Mouse (Mus musculus) T-helper 17 cell (primary cell): ENCODE results near the gene Ccdc184.

Experiments
- in situ Hi-C, 2 experiments: fragments of 300-600 bp; cut with MboI, MseI; formaldehyde crosslinking; loops; 1 replicate in 1 of 2; 2 replicates in 1 of 2; pipeline ENCODE4 v1.15.1; 2025; ENCODE audit warnings: high pct_unique_total_duplicates in 2 of 2

Gene Ccdc184

DNA sequence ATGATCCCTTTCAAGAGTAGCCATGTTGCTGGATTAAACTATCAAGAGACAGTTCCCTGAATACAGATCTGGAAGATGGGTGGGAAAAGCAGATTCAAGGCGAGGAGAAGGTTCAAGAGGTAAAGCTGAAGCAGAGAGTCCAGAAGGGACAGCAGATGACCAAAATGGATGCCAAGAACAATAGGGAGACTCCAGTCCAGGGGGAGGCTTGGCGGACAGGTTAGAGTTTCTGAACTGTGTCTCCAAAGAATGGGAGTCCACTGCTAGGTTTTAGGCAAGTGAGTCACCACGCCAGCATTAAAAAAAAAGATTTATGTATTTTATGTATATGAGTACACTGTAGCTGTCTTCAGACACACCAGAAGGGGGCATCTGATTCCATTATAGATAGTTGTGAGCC, 12.3 kb upstream of the Ccdc184 start:
- in situ Hi-C loops: loop anchor here in 1 of 2 experiments (5.0 to 10.0 kb wide), 2 partner anchors 62 to 450 kb away; partner anchors contain the start of genes Pfkm, Rpap3 and Senp1

DNA sequence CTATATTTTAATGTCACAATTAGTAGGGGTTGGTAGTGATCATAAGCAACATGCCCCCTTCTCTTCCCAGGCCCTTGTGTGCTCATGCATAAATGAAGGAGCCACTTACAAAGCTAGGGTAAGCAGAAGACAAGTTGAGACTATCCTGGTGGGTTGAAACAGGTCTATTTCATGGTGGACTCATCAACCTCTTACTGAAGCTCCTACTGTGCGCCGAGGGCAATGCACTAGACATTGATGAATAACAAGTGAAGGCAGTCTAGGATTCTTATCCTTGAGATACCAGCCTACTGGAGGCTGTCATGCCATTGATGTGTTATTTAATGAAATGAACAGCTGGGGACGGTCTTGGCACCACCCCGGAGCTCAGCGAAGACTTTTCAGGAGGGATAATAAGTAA, 11.7 kb upstream of the Ccdc184 start:
- in situ Hi-C loops: loop anchor here in 1 of 2 experiments (10.0 kb wide), 1 partner anchor 450 kb away; the partner anchor contains the start of gene Rpap3

DNA sequence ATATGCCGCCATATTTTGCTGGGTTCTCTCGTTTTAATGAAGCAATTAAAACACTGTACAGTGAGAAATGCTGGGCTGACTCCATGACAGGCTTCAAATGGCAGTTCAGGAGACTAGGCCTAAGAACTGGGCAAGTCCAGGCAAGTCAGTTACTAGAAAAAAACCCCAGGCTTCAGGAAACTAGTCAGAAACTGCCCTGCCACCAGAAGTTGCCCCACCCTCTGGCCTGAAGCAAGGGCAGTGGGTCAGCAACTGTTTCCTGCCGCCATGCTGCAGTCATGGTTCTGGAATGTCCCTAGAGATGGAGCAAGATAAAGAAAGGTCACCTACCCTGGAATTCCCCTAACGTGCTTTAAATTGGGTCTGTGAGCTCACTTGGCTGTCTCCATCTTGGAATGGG, 11.0 kb upstream of the Ccdc184 start:
- in situ Hi-C loops: loop anchor here in 1 of 2 experiments (10.0 kb wide), 1 partner anchor 451 kb away; the partner anchor contains the start of gene Rpap3

DNA sequence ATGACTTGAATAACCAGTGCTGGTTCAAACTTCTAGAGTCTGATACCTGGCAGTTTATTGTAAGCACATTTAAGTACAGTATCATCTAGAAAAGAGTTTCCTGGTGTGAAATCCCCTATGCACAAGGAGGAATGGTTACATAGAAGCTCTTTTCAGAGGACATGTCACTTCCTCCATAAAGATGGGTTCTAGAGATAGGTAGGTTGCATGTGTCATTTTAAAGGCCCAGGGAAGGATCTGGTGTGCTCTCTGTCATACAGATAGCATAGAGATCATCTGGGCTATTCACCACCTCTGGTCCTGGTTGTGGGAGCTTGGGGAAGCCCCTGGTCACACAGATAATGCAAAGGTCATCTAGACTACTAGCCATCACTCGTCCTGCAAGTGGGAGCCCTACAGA, 9.7 kb upstream of the Ccdc184 start:
- in situ Hi-C loops: loop anchor here in 1 of 2 experiments (10.0 kb wide), 1 partner anchor 452 kb away; the partner anchor contains the start of gene Rpap3

DNA sequence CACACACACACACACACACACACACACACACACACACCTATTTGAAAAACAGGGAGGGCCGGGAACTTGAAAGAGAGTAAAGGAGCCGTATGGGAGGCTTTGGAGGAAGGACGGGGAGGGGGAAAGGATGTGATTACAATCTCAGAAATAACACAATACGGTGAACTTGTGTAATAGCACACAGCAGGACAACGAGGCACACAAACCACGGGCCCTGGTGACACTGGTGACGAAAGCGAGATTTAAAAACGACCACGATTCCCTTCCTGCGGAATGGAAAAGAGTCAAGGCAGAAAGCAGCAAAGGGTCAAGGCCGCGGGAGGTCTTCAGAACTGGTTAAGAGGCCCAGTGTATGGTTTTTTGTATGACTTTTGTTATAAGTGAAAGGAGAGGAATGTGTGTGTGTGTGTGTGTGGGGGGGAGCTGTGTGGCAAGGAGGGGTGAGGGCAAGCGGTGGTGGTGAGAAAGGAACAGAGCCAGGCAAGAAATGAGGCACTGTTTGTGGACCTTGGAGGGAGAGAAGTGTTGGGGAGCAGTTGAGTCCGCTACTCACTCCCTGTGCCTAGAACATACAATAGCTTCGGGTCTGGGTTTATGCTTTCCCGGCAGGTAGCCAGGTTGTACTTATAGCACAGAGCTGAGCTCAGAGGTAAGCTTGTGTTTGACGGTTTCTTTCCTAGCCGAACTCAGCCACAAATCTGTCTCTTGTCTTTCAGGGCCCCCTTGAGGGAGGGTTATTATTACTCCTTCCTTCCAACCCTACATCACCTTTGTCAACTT, 5.7 kb upstream of the Ccdc184 start:
- in situ Hi-C loops: no loop called here

DNA sequence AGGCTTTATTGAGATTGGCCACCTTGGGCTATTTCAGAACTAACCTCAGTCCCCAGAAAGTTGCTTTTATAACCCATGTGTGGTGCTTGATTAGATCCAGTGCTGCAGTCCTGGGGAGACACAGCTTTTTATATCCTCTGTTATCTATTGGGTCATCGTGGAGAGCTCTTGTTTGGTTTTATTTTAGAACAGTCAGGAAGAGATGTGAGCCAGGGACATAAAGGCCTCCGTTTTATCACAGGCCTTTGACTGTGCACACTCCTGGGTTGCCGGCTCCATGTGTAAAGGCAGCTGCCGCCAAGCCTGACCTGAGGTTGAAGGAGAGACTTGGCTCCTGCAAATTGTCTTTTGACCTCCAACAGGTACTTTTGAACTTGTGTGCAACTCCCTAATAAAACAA, 4.4 kb upstream of the Ccdc184 start:
- in situ Hi-C loops: no loop called here

DNA sequence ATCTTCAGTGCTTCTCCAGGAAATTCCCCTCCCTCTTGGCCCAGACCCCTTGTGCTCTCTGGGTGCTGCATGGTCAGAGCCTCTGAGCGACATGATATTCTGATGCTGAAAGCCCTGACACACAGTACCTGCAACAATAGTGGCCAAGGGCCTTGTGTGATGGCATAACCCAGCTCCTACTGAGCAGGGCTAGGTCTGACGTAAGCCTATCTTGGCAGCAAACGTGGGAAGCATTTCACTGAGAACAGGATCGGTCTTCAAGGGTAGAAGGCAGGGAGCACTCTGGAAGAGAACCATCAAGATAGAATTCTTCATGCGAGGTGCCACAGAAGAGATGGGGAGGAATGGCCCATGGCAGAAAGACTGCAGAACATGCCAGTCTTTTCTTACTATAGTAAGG, 1.4 kb upstream of the Ccdc184 start, which contains the start of gene Asb8:
Gene Asb8, minus strand, starts transcription at position 101 of the 400 bp plus-strand sequence.
- in situ Hi-C loops: loop anchor here in 1 of 2 experiments (5.0 kb wide), 1 partner anchor 198 kb away; no protein-coding TSS in a partner anchor

DNA sequence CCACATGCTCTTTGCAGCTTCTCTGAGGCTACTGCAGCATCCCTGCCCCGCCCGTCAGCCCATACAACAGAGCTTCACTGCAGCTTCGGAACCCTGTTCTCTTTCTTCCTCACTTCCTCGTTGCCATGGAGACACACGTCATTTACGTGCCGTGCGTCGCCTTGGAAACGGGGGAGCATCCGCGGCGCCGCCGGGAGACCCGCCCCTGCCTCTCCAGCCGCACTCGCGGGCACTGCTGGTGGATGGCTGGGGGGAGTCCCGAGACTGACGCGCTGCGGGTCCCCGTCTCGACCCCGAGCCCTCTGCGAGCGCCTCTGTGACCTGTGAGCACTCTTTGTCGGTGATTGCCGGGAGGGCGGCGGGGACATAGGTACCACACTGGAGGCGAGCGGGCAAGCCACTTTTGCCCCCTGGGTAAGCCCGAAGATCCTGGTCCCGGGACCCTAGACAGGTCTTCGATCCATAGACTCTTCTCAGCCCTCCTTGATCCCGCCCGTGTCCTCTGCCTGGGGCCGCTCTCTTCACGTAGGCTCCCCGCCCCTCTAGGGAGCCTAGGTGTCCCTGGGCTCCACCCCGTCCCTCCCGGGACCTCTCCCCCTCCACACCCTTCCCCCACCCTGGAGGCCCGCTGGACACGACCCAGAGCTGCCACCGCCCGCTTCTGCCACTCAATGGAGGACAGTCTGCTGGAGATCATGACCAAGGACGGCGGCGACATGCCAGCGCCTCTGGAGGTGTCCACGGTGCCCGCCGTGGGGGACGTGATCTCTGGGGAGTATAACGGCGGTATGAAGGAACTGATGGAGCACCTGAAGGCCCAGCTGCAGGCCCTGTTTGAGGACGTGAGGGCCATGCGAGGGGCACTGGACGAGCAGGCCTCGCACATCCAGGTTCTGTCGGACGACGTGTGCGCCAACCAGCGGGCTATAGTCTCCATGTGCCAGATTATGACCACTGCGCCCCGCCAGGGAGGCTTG, 975 bp downstream of the Ccdc184 start:
- in situ Hi-C loops: loop anchor here in 1 of 2 experiments (5.0 kb wide), 1 partner anchor 201 kb away; no protein-coding TSS in a partner anchor

DNA sequence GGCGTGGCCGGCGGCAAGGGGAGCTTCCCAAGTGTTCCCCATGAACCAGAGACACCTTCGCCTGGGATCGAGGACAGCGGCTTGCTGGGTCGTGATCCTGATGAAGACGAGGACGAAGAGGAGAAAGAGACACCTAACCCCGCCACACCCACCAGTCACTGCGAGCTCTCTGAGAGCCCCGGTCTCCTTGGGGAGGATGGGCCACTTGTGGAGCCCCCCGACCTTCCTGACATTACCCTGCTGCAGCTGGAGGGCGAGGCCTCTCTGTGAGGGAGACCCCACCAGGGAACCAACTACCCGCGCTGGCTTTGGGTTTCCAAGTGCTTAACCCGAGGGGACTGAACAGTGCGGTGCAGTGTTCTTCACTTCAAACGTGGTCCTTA, 1.7 kb downstream of the Ccdc184 start:
- in situ Hi-C loops: loop anchor here in 1 of 2 experiments (5.0 kb wide), 1 partner anchor 201 kb away; no protein-coding TSS in a partner anchor

DNA sequence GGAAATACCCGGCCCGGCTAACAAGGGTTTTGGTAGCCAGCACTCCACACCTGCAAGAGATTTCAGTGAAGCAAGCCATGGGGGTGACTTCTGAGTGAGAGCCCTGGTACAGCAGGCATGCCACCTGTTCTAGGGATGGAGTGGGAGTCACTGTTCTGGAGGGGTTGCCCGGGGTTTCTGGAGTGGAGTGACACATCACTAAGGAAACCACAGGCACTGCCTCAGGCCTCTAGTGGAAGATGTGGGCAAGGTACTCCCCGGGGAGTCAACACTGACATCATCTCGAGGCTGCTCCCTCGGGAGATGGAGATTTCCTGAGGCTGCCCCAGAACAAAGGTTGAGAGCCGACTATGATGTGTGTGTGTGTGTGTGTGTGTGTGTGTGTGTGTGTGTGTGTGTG, 3.4 kb downstream of the Ccdc184 start:
- in situ Hi-C loops: no loop called here

DNA sequence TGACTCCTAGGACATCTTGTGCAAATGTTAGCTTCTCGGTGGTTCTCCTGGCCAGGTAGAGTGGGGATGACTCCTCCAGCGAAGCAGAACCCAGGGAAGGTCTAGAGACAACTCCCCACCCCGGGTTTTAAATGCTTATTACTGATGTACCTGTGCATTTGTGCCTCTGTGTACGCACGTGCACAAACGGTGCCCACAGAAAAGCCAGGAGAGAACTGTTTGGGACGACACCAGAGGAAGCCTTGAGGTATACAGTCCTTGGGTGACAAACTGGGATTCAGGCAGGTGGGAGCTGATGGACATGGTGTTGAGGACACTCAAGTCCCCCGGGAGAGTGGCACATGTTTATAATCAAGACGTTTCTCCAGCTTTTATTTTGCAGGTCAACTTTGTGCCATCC, 4.0 kb downstream of the Ccdc184 start:
- in situ Hi-C loops: no loop called here

DNA sequence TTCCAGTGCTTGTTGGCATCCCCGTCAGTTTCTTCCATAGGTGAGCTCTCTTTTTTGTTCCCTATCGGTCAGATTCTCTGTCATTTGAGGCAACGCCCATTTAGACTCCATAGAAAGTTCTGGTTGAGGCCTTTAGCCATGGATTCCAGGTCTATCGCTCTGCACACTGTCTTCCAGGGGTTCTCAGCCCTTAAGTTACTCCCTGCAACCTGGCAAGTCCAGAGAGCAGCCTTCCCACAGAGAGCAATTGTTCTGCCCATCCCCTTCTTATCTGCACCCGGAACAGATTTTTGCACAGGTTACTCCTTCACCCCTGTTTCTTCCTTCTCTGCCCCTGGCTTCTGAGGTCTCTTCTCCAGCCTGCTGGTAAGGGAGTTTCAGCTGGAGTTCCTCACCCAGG, 5.2 kb downstream of the Ccdc184 start:
- in situ Hi-C loops: no loop called here

DNA sequence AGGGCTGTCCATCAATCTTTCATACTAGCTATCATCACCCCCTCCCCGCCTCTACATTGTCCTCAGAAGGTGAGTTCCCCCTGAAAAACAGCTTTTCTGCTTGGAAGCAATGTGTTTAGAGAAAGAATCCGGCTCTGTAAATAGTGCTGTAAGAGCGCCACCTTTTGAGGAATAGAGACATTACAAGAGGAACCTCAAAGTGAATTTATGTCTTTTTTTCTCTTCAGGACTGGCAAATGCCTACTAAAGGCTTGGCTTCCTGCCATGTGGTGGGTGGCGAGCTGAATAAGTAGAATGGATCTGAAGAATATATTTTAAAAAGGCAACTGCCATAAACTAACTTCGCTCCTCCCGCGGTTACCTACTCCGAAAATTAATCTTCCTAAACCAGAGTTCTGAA, 6.9 kb downstream of the Ccdc184 start:
- in situ Hi-C loops: no loop called here

DNA sequence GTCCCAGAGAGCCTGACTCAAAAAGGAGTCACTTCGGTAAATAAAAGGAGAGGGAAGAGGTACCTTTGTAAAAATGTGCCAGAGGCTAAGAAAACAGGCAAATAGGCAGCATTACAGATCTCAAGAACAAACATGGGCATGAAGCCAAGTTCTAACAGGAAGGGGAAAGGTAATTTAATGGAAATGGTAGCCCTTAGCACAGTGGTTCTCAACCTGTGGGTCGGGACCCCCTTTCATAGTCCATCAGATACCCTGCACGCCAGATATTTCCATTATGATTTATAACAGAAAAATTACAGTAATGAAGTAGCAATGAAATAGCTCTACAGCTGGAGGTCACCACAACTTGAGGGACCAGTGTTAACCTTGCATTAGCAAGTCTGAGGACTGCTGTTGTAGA, 10.4 kb downstream of the Ccdc184 start:
- in situ Hi-C loops: no loop called here

DNA sequence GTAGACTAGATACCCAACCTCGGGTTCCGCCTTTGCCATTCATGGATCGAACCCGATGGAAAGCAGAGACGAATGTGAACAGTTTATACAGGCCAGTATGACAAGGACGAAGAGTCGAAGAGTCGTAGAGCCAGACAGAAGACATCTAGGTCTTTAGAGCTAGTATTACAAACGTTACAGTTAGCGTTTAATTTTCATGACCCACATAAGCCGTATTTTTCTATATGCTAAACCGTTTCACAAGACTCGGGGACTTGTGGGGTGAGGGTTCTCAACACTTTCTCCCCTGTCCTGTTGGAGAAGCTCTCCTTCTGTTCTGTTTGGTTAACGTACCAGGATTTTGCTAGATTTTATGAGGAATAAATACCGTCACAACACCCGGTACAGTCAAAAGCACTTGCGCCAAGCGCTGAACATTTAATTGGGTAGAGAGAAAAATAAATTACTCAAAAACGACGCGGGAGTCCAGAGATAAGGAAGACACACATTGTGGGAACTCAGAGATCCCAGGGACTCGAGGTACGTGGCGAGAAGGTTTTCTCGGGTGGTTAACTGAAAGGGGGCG, 13.7 kb downstream of the Ccdc184 start:
- in situ Hi-C loops: no loop called here

DNA sequence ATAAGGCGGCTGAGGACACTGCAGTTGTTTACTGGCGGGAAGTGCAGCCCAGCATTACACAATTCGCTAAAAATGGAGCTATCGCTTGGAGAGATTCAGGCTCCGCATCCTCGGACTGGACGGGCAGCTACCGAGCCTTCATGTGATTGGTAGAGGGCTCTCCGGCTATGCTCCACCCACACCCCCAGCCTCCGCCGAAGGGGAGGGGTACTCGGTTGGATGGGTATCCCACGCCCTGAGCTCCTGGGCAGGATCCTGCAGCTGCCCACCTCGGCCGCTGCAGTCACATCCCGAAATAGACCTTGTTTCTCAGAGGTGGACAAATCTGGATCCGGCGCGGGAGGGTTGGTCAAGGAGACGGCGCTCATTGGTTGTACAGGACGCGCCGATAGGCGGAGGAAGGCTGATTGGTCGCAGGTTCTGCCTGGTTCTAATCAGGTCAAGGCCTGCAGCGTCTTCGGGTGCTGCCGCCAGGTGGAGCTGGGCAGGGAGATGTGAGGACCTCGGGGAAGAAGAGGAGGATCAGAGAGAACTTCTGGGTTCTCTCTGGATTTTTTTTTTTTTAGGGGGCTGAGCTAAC, 14.3 kb downstream of the Ccdc184 start:
- in situ Hi-C loops: no loop called here

DNA sequence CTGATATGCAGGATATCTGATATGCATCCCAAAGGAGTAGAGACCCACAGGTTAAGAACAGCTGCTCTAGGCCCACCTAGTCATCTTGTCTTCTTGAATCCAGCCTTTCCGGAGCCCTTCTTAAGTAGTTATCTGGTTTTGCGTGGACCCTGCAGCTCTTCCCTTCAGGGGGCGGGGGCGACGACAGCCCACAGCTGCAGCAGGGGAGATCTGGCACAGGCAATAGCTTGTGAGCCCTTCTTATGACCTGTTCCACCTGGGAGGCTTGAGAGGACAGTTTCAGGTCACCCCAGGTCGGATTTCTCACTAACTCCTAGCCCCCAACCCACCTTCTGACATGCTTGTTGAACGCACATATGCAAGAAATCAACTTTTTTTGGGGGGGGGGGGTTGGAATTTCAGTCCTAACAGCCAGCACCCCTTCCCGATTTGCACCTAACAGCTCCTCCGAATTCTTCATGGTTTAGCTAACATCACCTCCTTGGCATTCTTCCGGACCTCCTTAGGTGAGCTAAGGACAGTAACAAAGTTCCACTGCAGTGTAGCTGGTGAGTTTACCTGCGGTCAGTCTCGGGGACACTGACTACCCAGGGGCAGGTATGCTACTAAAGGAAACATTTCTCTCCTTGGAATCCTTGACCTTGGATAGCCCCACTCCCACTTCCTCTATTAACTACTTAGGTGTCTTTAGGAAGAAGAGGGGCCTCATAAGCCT, 15.1 kb downstream of the Ccdc184 start:
- in situ Hi-C loops: no loop called here

DNA sequence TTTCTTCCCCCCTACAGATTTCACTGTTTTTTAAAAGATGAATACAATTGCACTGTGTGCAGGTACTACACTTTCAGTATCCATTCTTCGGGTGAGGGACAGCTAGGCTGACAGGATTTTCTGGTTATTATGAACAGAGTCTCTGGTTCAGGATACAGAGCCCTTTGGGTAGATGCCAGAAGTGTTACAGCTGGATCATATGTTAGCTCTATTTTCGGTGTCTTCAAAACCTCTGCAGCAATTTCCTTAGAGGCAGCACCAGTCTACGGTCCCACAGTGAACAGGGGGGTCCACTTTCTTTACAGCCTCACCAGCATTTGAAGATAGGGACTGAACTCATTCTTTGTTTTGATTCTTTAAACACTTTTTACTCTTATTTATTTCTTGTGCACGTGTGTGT, 17.5 kb downstream of the Ccdc184 start:
- in situ Hi-C loops: no loop called here

DNA sequence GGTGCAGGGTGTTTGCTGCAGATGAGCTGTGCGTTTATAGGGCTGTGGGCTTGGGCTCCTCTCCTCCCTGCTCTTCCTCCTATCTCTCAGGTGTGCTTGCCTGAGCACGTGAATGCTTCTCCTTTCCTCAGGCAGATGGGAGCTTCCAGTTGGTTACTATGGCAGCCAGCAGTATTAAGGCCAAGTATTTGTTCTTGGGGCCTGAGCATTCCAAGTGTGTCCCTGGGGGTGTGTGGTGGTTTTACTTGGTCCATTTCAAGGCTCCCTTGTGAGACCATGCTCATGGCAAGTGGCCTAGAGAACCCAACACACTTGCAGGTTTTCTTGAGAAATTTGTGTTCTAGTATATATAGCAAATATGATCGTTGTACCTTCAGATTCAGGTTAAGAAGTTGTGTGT, 28.5 kb downstream of the Ccdc184 start, which contains the start of gene Olfr288:
Gene Olfr288, minus strand, starts transcription at position 101 of the 400 bp plus-strand sequence.
- in situ Hi-C loops: no loop called here

DNA sequence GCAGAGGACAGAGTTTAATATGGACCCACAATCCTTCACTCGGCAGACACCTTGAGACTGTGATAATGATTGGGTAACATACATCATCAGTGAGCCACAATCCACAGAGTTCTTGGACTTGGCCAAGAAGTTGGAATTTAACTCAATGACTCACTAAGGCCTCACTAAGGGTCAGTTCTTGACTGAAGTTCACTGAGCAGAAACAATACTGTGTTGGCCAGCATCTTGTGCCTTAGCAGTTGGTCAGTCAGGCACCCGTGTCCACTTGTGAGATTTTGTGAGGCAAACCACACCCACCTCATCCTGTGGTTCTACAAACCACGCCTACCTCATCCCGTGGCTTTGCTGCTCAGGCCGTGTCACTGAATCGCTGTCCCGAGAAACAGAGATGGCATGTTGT, 42.7 kb downstream of the Ccdc184 start:
- in situ Hi-C loops: loop anchor here in 1 of 2 experiments (25.0 kb wide), 1 partner anchor 1303 kb away; no protein-coding TSS in a partner anchor
